Mouse (Mus musculus) MEL (cell line): Measurements from ENCODE around the gene Bcl7c. TPM values are rescaled to one million over a fixed set of nuclear protein-coding genes. Genes with fewer than 3 reads are reported as not detected.

Experiments used
- DNase-seq: peaks from one replicate; pipeline ENCODE4 v3.0.0; 2011; ENCODE audit warnings: low read depth, low spot score
- H3K27ac ChIP-seq: 2 replicates; pipeline ENCODE4 v1.5.1; 2012; ENCODE audit warnings: low read depth, mild to moderate bottlenecking, control low read depth, low read length, moderate library complexity; ENCODE audit not compliant: control insufficient read depth
- H3K27me3 ChIP-seq, 2 experiments: fragments of 150-350 bp in 1 of 2; sonication (generic) in 1 of 2; 2 replicates each; pipeline ENCODE4 v1.6.1; 2012; ENCODE audit warnings: low read length in 2 of 2, mild to moderate bottlenecking in 2 of 2, improper control_type of control experiment in 1 of 2, moderate library complexity in 1 of 2; ENCODE audit not compliant: insufficient read depth in 2 of 2, control insufficient read depth in 1 of 2
- H3K36me3 ChIP-seq, 2 experiments: 2 replicates each; pipeline ENCODE4 v1.6.1; 2012 to 2014; ENCODE audit warnings: low read length in 2 of 2, improper control_type of control experiment in 1 of 2, inconsistent platforms in 1 of 2, mild to moderate bottlenecking in 1 of 2; ENCODE audit not compliant: insufficient read depth in 2 of 2, control insufficient read depth in 1 of 2
- H3K4me1 ChIP-seq, 2 experiments: fragments of 150-350 bp in 1 of 2; sonication (generic) in 1 of 2; 2 replicates each; pipeline ENCODE4 v1.6.1; 2012; ENCODE audit warnings: low read length in 2 of 2, improper control_type of control experiment in 1 of 2, mild to moderate bottlenecking in 1 of 2; ENCODE audit not compliant: insufficient read depth in 2 of 2, control insufficient read depth in 1 of 2
- H3K4me3 ChIP-seq, 2 experiments: fragments of 150-350 bp in 1 of 2; sonication (generic) in 1 of 2; 2 replicates each; pipeline ENCODE4 v1.5.1; 2012; ENCODE audit warnings: low read depth in 2 of 2, low read length in 2 of 2, mild to moderate bottlenecking in 2 of 2, moderate library complexity in 2 of 2, control low read depth in 1 of 2, improper control_type of control experiment in 1 of 2; ENCODE audit not compliant: control insufficient read depth in 1 of 2, insufficient read depth in 1 of 2
- H3K79me2 ChIP-seq: 2 replicates; pipeline ENCODE4 v1.6.1; 2012; ENCODE audit warnings: mild to moderate bottlenecking, low read length, moderate library complexity; ENCODE audit not compliant: control insufficient read depth, poor library complexity, insufficient read depth
- H3K9ac ChIP-seq: 2 replicates; pipeline ENCODE4 v1.6.1; 2012; ENCODE audit warnings: low read depth, mild to moderate bottlenecking, control low read depth, low read length, moderate library complexity; ENCODE audit not compliant: control insufficient read depth, poor library complexity, severe bottlenecking
- H3K9me3 ChIP-seq: fragments of 150-350 bp; sonication (generic); replicated peaks from 2 replicates; pipeline ENCODE4 v1.6.1; 2012; ENCODE audit warnings: mild to moderate bottlenecking, low read length, improper control_type of control experiment, moderate library complexity; ENCODE audit not compliant: insufficient read depth
- CTCF ChIP-seq, 3 experiments: IDR thresholded peaks in 2 of 3; conservative IDR thresholded peaks in 1 of 3; 2 replicates each; pipeline ENCODE4 v1.5.1; 2011 to 2012; ENCODE audit warnings: low read length in 3 of 3, low read depth in 2 of 3, mild to moderate bottlenecking in 2 of 3, improper control_type of control experiment in 1 of 3, inconsistent platforms in 1 of 3, mixed read lengths in 1 of 3, moderate library complexity in 1 of 3; ENCODE audit not compliant: control insufficient read depth in 1 of 3, insufficient read depth in 1 of 3, poor library complexity in 1 of 3, severe bottlenecking in 1 of 3
- EP300 ChIP-seq, 2 experiments: IDR thresholded peaks; 2 replicates each; pipeline ENCODE4 v1.6.1; 2011; ENCODE audit warnings: improper control_type of control experiment in 2 of 2, low read length in 2 of 2, low read depth in 1 of 2, mild to moderate bottlenecking in 1 of 2
- GABPA ChIP-seq: IDR thresholded peaks from 2 replicates; pipeline ENCODE4 v1.6.1; 2012; ENCODE audit warnings: low read depth, mild to moderate bottlenecking, inconsistent platforms, low read length, improper control_type of control experiment, moderate library complexity
- GATA1 ChIP-seq: IDR thresholded peaks from 2 replicates; pipeline ENCODE4 v1.6.1; 2011; ENCODE audit warnings: low read depth, low read length, improper control_type of control experiment
- HCFC1 ChIP-seq: IDR thresholded peaks from 2 replicates; pipeline ENCODE4 v1.6.1; 2012; ENCODE audit warnings: low read depth, mild to moderate bottlenecking, inconsistent platforms, low read length, improper control_type of control experiment, moderate library complexity
- JUND ChIP-seq: IDR thresholded peaks from 2 replicates; pipeline ENCODE4 v1.6.1; 2011; ENCODE audit warnings: low read depth, mild to moderate bottlenecking, improper control_type of control experiment, low read length
- KAT2A ChIP-seq: conservative IDR thresholded peaks from 2 replicates; pipeline ENCODE4 v1.6.1; 2012; ENCODE audit warnings: low read depth, low read length, improper control_type of control experiment, inconsistent platforms
- MXI1 ChIP-seq: IDR thresholded peaks from 2 replicates; pipeline ENCODE4 v1.6.1; 2011; ENCODE audit warnings: mild to moderate bottlenecking, low read depth, low read length, improper control_type of control experiment
- MYC ChIP-seq: IDR thresholded peaks from 2 replicates; pipeline ENCODE4 v1.6.1; 2011; ENCODE audit warnings: low read depth, mild to moderate bottlenecking, low read length, improper control_type of control experiment, moderate library complexity
- NELFE ChIP-seq: IDR thresholded peaks from 2 replicates; pipeline ENCODE4 v1.6.1; 2011; ENCODE audit warnings: low read depth, low read length, improper control_type of control experiment
- POLR2A ChIP-seq, 2 experiments: IDR thresholded peaks; 2 replicates each; pipeline ENCODE4 v1.6.1; 2011 to 2012; ENCODE audit warnings: low read length in 2 of 2, mild to moderate bottlenecking in 2 of 2, control low read depth in 1 of 2, improper control_type of control experiment in 1 of 2, low read depth in 1 of 2, moderate library complexity in 1 of 2; ENCODE audit not compliant: control insufficient read depth in 1 of 2, insufficient read depth in 1 of 2, poor library complexity in 1 of 2
- SMC3 ChIP-seq: IDR thresholded peaks from 2 replicates; pipeline ENCODE4 v1.6.1; 2011; ENCODE audit warnings: low read depth, low read length, improper control_type of control experiment
- TAL1 ChIP-seq: IDR thresholded peaks from 2 replicates; pipeline ENCODE4 v1.6.1; 2012; ENCODE audit warnings: mild to moderate bottlenecking, inconsistent platforms, low read length, moderate library complexity, mixed read lengths
- TBP ChIP-seq: IDR thresholded peaks from 2 replicates; pipeline ENCODE4 v1.8.0; 2011; ENCODE audit warnings: low read depth, low read length, improper control_type of control experiment
- TCF12 ChIP-seq: IDR thresholded peaks from 2 replicates; pipeline ENCODE4 v1.6.1; 2014; ENCODE audit warnings: low read depth, mild to moderate bottlenecking, inconsistent platforms, low read length, improper control_type of control experiment, moderate library complexity
- UBTF ChIP-seq: IDR thresholded peaks from 2 replicates; pipeline ENCODE4 v1.6.1; 2012; ENCODE audit warnings: low read depth, mild to moderate bottlenecking, inconsistent platforms, low read length, improper control_type of control experiment, moderate library complexity, borderline replicate concordance; ENCODE audit not compliant: insufficient read depth
- USF1 ChIP-seq: IDR thresholded peaks from 2 replicates; pipeline ENCODE4 v1.6.1; 2014; ENCODE audit warnings: low read depth, mild to moderate bottlenecking, inconsistent platforms, low read length, improper control_type of control experiment, moderate library complexity
- ZC3H11A ChIP-seq: IDR thresholded peaks from 2 replicates; pipeline ENCODE4 v1.6.1; 2012; ENCODE audit warnings: low read depth, mild to moderate bottlenecking, inconsistent platforms, low read length, improper control_type of control experiment
- ZKSCAN1 ChIP-seq: IDR thresholded peaks from 2 replicates; pipeline ENCODE4 v1.6.1; 2012; ENCODE audit warnings: low read depth, mild to moderate bottlenecking, inconsistent platforms, low read length, improper control_type of control experiment, moderate library complexity
- ZMIZ1 ChIP-seq: IDR thresholded peaks from 2 replicates; pipeline ENCODE4 v1.6.1; 2012; ENCODE audit warnings: low read depth, mild to moderate bottlenecking, inconsistent platforms, low read length, improper control_type of control experiment, moderate library complexity
- polyA plus RNA-seq, 2 experiments: library from polyadenylated mRNA; stranded (reverse) in 1 of 2; unstranded in 1 of 2; fragments of >175 nt in 1 of 2; fragments of >200 nt in 1 of 2; gene quantifications; 2 replicates each; pipeline versions ENCODE4 v1.2.1 to v1.2.4; 2012; ENCODE audit warnings: low replicate concordance in 2 of 2, low read depth in 1 of 2; ENCODE audit not compliant: insufficient read length in 2 of 2, insufficient read depth in 1 of 2, missing spikeins in 1 of 2
- total RNA-seq: library from RNA; depleted of rRNA; stranded (reverse); fragments of 300-350 nt; gene quantifications from 2 replicates; pipeline ENCODE4 v1.2.3, GENCODE M21; 2012

Bcl7c gene
- total and polyA plus RNA-seq, 3 experiments: 72.4 to 98.4 TPM; not detected in 1

GRCm38 (mm10) chr7:127685304-127686018 is 23.3 kb downstream of the Bcl7c start:
- H3K9me3 ChIP-seq: no peaks in the 10 kb centered on the region
- TF ChIP-seq POLR2A (IDR thresholded peaks at IDR 0.05; ENCODE audit: control insufficient read depth in 1 of 2, insufficient read depth in 1 of 2, low read depth in 1 of 2, low read length in 2 of 2, poor library complexity in 1 of 2): no peak
- TF ChIP-seq ZMIZ1: no peak
- TF ChIP-seq JUND: no peak
- TF ChIP-seq GABPA: no peak
- TF ChIP-seq SMC3: no peak
- TF ChIP-seq TAL1: no peak
- TF ChIP-seq ZKSCAN1: no peak
- no peak for TF ChIP-seq HCFC1
- TF ChIP-seq ZC3H11A: no peak
- TF ChIP-seq MYC: no peak
- no peak for TF ChIP-seq TBP
- TF ChIP-seq USF1: no peak
- TF ChIP-seq EP300 (IDR thresholded peaks at IDR 0.05; ENCODE audit: low read depth in 1 of 2, low read length in 2 of 2): no peak
- TF ChIP-seq CTCF (IDR thresholded peaks at IDR 0.05 in 2 of 3, conservative IDR thresholded peaks at IDR 0.05 in 1 of 3; ENCODE audit: control insufficient read depth in 1 of 3, insufficient read depth in 1 of 3, low read depth in 2 of 3, low read length in 3 of 3, poor library complexity in 1 of 3, severe bottlenecking in 1 of 3): no peak
- TF ChIP-seq KAT2A: no peak
- TF ChIP-seq MXI1: no peak
- no peak for TF ChIP-seq NELFE
- TF ChIP-seq UBTF: no peak
- TF ChIP-seq, all 39 proteins: peak for 0
- Histone ChIP-seq H3K36me3 (peaks cover 0 to 2% of the 10 kb centered on the region in 2 experiments; a peak in 1 of 4 replicates), H3K79me2 (no peaks in the 10 kb centered on the region), H3K4me3 (no peak overlapping the region), H3K27me3 (no peaks in the 10 kb centered on the region), H3K9ac (no peak overlapping the region), H3K4me1 (peaks cover 0 to 9% of the 10 kb centered on the region in 2 experiments; a peak in 2 of 4 replicates), H3K27ac (no peak overlapping the region)
- DNase-seq: no peak

DNA sequence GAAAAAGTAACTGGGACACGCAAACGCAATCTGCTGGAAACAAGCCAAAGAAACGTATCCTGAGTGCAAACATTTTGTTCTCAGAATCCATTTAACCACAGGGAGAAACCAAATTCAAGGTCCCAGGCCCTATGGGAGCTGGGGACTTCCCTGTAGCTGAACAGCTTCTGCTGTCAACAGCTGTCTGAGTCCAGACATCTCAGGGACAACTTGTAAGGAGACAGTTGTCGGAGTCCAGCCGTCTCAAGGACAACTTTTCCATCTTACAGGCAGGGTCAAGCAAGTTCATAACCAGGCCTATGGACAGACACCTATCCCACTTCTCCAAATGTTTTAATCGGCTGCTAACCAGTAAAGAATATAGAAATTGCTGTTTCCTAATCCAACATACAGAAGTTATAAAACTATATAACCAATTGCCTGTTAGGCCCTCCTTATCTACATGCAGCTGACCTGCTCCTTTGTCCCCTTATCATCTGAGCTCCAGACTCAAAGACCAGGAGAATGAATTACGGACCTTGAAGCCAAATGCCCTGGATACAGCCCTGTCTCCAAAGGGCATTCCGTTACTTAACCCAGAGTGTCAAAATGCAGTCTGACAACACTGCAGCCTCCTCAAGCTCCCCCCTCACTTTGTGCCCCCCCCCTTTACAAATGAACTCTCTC is 26.7 kb downstream of the Bcl7c start:
- H3K79me2 ChIP-seq: no peaks in the 10 kb centered on the region
- H3K27me3 ChIP-seq: no peaks in the 10 kb centered on the region
- peaks cover 0 to 8% of the 10 kb centered on the region in 2 experiments; a peak in 2 of 4 replicates for H3K4me1 ChIP-seq
- peaks cover 0 to 2% of the 10 kb centered on the region in 2 experiments; a peak in 1 of 4 replicates for H3K36me3 ChIP-seq
- H3K9me3 ChIP-seq: no peaks in the 10 kb centered on the region
- H3K27ac ChIP-seq: no peak overlapping the region
- no peak overlapping the region for H3K9ac ChIP-seq
- DNase-seq: no peak
- TF ChIP-seq CTCF (IDR thresholded peaks at IDR 0.05 in 2 of 3, conservative IDR thresholded peaks at IDR 0.05 in 1 of 3; ENCODE audit: control insufficient read depth in 1 of 3, insufficient read depth in 1 of 3, low read depth in 2 of 3, low read length in 3 of 3, poor library complexity in 1 of 3, severe bottlenecking in 1 of 3): no peak
- TF ChIP-seq TAL1: peak; percentile 44; the same call in 1 of the 2 replicates
- TF ChIP-seq GATA1: peak; percentile 57
- TF ChIP-seq TCF12: 0 out of 2 replicates have a peak, but pooled peaks have one; percentile 13
- no peak overlapping the region for H3K4me3 ChIP-seq
